Mouse (Mus musculus) heart, adult 2 months (tissue): ENCODE data around the gene Ern2. TPM values are rescaled to one million over a fixed set of nuclear protein-coding genes. Genes with fewer than 3 reads are reported as not detected.

ENCODE experiments used
- DNase-seq, 2 experiments: peaks; one replicate each; pipeline ENCODE4 v3.0.0; 2021
- H3K27ac ChIP-seq: fragments of 200-600 bp; 2 replicates; pipeline ENCODE4 v1.8.1; 2022
- H3K27me3 ChIP-seq: fragments of 200-500 bp; 2 replicates; pipeline ENCODE4 v1.6.1; 2012; ENCODE audit warnings: mild to moderate bottlenecking, low read length, inconsistent platforms, mixed read lengths; ENCODE audit not compliant: control insufficient read depth, insufficient read depth
- H3K36me3 ChIP-seq: fragments of 200-500 bp; 2 replicates; pipeline ENCODE4 v1.6.1; 2012; ENCODE audit warnings: low read length, inconsistent platforms; ENCODE audit not compliant: control insufficient read depth, insufficient read depth
- H3K4me1 ChIP-seq: fragments of 200-500 bp; 2 replicates; pipeline ENCODE4 v1.6.1; 2011; ENCODE audit warnings: low read length; ENCODE audit not compliant: control insufficient read depth, insufficient read depth
- H3K4me3 ChIP-seq: fragments of 200-600 bp; 2 replicates; pipeline ENCODE4 v1.8.1; 2022
- H3K79me2 ChIP-seq: fragments of 200-500 bp; replicated peaks from 2 replicates; pipeline ENCODE4 v1.6.1; 2012; ENCODE audit warnings: mild to moderate bottlenecking, inconsistent platforms, low read length, moderate library complexity, mixed read lengths; ENCODE audit not compliant: control insufficient read depth, insufficient read depth
- H3K9ac ChIP-seq: fragments of 200-500 bp; 2 replicates; pipeline ENCODE4 v1.6.1; 2012; ENCODE audit warnings: low read depth, mild to moderate bottlenecking, control low read depth, inconsistent platforms, low read length, mixed read lengths
- CTCF ChIP-seq: fragments of 200-600 bp; IDR thresholded peaks from 2 replicates; pipeline ENCODE4 v1.8.1; 2022; ENCODE audit warnings: antibody characterized with exemption, mild to moderate bottlenecking, moderate library complexity
- EP300 ChIP-seq: fragments of 200-500 bp; IDR thresholded peaks from 2 replicates; pipeline ENCODE4 v1.6.1; 2011; ENCODE audit warnings: low read depth, low read length, control low read depth; ENCODE audit not compliant: insufficient read depth
- POLR2A ChIP-seq: fragments of 200-500 bp; IDR thresholded peaks from 2 replicates; pipeline ENCODE4 v1.6.1; 2011; ENCODE audit warnings: mild to moderate bottlenecking, low read depth, low read length, control low read depth; ENCODE audit not compliant: insufficient read depth
- whole genome bisulfite sequencing: fragments of 180-500 bp; shearing (Covaris S2); methylation state at CpG from one replicate; pipeline ENCODE4 v1.1.7; 2018; 5-methylcytosine and 5-hydroxymethylcytosine counted together
- intact Hi-C: fragments of 180-260 bp; cut with DNase I; formaldehyde crosslinking; loops from one replicate; pipeline ENCODE4 v1.15.1; 2025
- polyA plus RNA-seq: library from polyadenylated mRNA; depleted of rRNA; stranded (reverse); fragments of >200 nt; gene quantifications from 2 replicates; pipeline ENCODE4 v1.2.3, GENCODE M21; 2012
- total RNA-seq, 2 experiments: library from RNA; stranded (reverse); gene quantifications; 2 replicates each; pipeline ENCODE4 v1.2.3; 2021

The Ern2 gene
- total and polyA plus RNA-seq, 3 experiments = 0.53 TPM; not detected in 2

- no peak for DNase-seq
- H3K4me1 ChIP-seq = no peaks in the 10 kb centered on the region
- no peaks in the 10 kb centered on the region for H3K79me2 ChIP-seq
- no peak overlapping the region for H3K27ac ChIP-seq
- no peak overlapping the region for H3K9ac ChIP-seq
- no peaks in the 10 kb centered on the region for H3K36me3 ChIP-seq
- intact Hi-C loops = no loop called here
- 64% methylated on average over 9 of the region's 9 CpGs for WGBS
- H3K27me3 ChIP-seq = no peaks in the 10 kb centered on the region
- H3K4me3 ChIP-seq = no peak overlapping the region
- TF ChIP-seq CTCF (no peak), EP300 (no peak), POLR2A (no peak)
These were observed 10.8 kb upstream of the Ern2 start for GRCm38 (mm10) chr7:122196771-122197170.

GRCm38 (mm10) chr7:122193919-122194318 is 7.9 kb upstream of the Ern2 start:
- TF ChIP-seq EP300 = no peak
- no peak for TF ChIP-seq POLR2A
- no peak for TF ChIP-seq CTCF
- intact Hi-C loops = no loop called here
- Histone ChIP-seq H3K4me3 (no peak overlapping the region), H3K79me2 (no peaks in the 10 kb centered on the region), H3K27me3 (no peaks in the 10 kb centered on the region), H3K9ac (no peak overlapping the region), H3K36me3 (no peaks in the 10 kb centered on the region), H3K4me1 (no peaks in the 10 kb centered on the region), H3K27ac (no peak overlapping the region)
- no peak for DNase-seq

GRCm38 (mm10) chr7:122191097-122191496 is 5.1 kb upstream of the Ern2 start:
- no peak overlapping the region for H3K27ac ChIP-seq
- TF ChIP-seq CTCF = no peak
- no peak for TF ChIP-seq EP300
- no peaks in the 10 kb centered on the region for H3K36me3 ChIP-seq
- 67% methylated on average over 10 of the region's 10 CpGs for WGBS
- H3K27me3 ChIP-seq = no peaks in the 10 kb centered on the region
- H3K79me2 ChIP-seq = no peaks in the 10 kb centered on the region
- no peaks in the 10 kb centered on the region for H3K4me1 ChIP-seq
- intact Hi-C loops = no loop called here
- H3K9ac ChIP-seq = no peak overlapping the region
- no peak for DNase-seq
- H3K4me3 ChIP-seq = no peak overlapping the region

DNA sequence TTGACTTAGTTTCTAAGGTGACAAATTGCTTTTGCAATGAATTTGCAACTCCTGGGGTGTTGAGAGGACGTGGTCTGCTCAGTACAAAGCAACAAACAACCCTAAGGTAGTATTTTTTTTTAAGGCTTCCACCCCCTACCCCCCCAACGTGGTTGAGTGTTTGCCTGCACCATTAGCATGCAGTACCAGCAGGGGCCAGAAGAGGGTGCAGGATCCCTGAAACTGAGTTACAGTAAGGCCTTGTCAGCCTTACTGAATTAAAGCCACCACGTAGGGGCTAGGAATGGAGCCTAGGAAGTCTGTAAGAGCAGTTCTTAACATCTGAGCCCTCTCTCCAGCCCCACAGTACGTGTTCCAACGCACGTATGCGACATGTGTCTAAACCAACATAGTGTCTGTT is 3.5 kb upstream of the Ern2 start:
- Histone ChIP-seq H3K9ac (no peak overlapping the region), H3K36me3 (no peaks in the 10 kb centered on the region), H3K79me2 (no peaks in the 10 kb centered on the region), H3K27me3 (peaks cover 2% of the 10 kb centered on the region; the same call in 1 of the 2 replicates), H3K4me1 (no peaks in the 10 kb centered on the region), H3K4me3 (no peak overlapping the region), H3K27ac (no peak overlapping the region)
- WGBS = 39% methylated on average over 7 of the region's 7 CpGs
- TF ChIP-seq CTCF (peak; percentile 71), POLR2A (no peak)
- intact Hi-C loops = no loop called here
- peak in 1 of 2 experiments; percentile 40 for DNase-seq

DNA sequence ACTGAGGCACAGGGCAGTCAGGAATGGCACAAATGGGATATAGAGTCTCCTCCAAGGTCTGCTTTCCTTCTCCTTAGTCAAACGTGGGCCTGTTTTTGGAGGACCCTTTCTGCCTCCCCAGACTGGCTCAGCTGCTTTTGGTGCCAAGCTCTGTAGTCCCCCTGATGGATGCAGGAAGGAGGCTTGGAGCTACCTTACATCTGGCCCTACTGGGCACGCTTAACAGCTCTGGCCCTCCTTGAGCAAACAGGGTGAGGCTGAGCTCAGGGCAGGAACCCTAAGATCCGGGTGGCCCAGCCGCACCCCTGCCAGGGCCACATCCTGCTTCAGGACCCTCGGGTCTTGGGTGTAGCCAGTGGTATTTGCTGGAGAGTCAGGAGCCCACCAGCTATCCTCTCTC is 1.4 kb downstream of the Ern2 start:
- Histone ChIP-seq H3K4me3 (no peak overlapping the region), H3K27me3 (peaks cover 2% of the 10 kb centered on the region; the same call in 1 of the 2 replicates), H3K9ac (no peak overlapping the region), H3K36me3 (no peaks in the 10 kb centered on the region), H3K4me1 (no peaks in the 10 kb centered on the region), H3K79me2 (no peaks in the 10 kb centered on the region), H3K27ac (no peak overlapping the region)
- no peak for DNase-seq
- no peak for TF ChIP-seq POLR2A
- no peak for TF ChIP-seq EP300
- TF ChIP-seq CTCF = no peak
- intact Hi-C loops = no loop called here
- 57% methylated on average over 5 of the region's 5 CpGs for WGBS

- no peak for DNase-seq
- H3K4me3 ChIP-seq = no peak overlapping the region
- no peaks in the 10 kb centered on the region for H3K36me3 ChIP-seq
- TF ChIP-seq POLR2A = no peak
- no peak for TF ChIP-seq CTCF
- no peak for TF ChIP-seq EP300
- H3K79me2 ChIP-seq = no peaks in the 10 kb centered on the region
- 88% methylated on average over 7 of the region's 7 CpGs for WGBS
- H3K9ac ChIP-seq = no peak overlapping the region
- H3K27ac ChIP-seq = no peak overlapping the region
- no peaks in the 10 kb centered on the region for H3K4me1 ChIP-seq
- intact Hi-C loops = no loop called here
- 0 out of 2 replicates have a peak, but pooled peaks cover under 1% of the 10 kb centered on the region for H3K27me3 ChIP-seq
These were observed 5.3 kb downstream of the Ern2 start for GRCm38 (mm10) chr7:122180720-122181119.

- WGBS = 57% methylated on average over 10 of the region's 10 CpGs
- DNase-seq = no peak
- intact Hi-C loops = no loop called here
- H3K27me3 ChIP-seq = no peaks in the 10 kb centered on the region
- no peak for TF ChIP-seq EP300
- no peak for TF ChIP-seq CTCF
- no peak for TF ChIP-seq POLR2A
- H3K4me3 ChIP-seq = no peak overlapping the region
- H3K36me3 ChIP-seq = no peaks in the 10 kb centered on the region
- no peaks in the 10 kb centered on the region for H3K4me1 ChIP-seq
- H3K27ac ChIP-seq = no peak overlapping the region
- no peak overlapping the region for H3K9ac ChIP-seq
- H3K79me2 ChIP-seq = no peaks in the 10 kb centered on the region
These were observed 14.4 kb downstream of the Ern2 start for GRCm38 (mm10) chr7:122171613-122172012.
